Mouse (Mus musculus) MEL-GATA-1-ER (cell line): Measurements from ENCODE around the gene Rpgrip1l.

Experiments used
- DNase-seq: peaks from one replicate; pipeline ENCODE4 v3.0.0-alpha.2; 2012; ENCODE audit warnings: low read depth; ENCODE audit errors: extremely low read depth

The Rpgrip1l gene

GRCm38 (mm10) chr8:91329461-91329850, 16.4 kb upstream of the Rpgrip1l start:
- no peak for DNase-seq

- DNase-seq: no peak
These were observed 16.0 kb upstream of the Rpgrip1l start for GRCm38 (mm10) chr8:91329056-91329455.

GRCm38 (mm10) chr8:91327471-91328205, 14.6 kb upstream of the Rpgrip1l start:
- DNase-seq: no peak

- DNase-seq: no peak
These were observed 13.9 kb upstream of the Rpgrip1l start for GRCm38 (mm10) chr8:91326946-91327345.

GRCm38 (mm10) chr8:91326018-91326417, 13.0 kb upstream of the Rpgrip1l start:
- no peak for DNase-seq

GRCm38 (mm10) chr8:91324916-91325315, 11.9 kb upstream of the Rpgrip1l start:
- no peak for DNase-seq

- no peak for DNase-seq
These were observed 11.2 kb upstream of the Rpgrip1l start for GRCm38 (mm10) chr8:91324271-91324670.

GRCm38 (mm10) chr8:91323511-91323910, 10.4 kb upstream of the Rpgrip1l start:
- no peak for DNase-seq

- DNase-seq: no peak
These were observed 6.1 kb upstream of the Rpgrip1l start for GRCm38 (mm10) chr8:91318938-91319729.

GRCm38 (mm10) chr8:91317567-91318227, 4.6 kb upstream of the Rpgrip1l start:
- peak; percentile 16 for DNase-seq

GRCm38 (mm10) chr8:91312342-91312741, 720 bp downstream of the Rpgrip1l start:
- peak; percentile 62 for DNase-seq

- no peak for DNase-seq
These were observed 8.3 kb downstream of the Rpgrip1l start for GRCm38 (mm10) chr8:91304481-91305386.

- no peak for DNase-seq
These were observed 14.4 kb downstream of the Rpgrip1l start for GRCm38 (mm10) chr8:91298672-91299071.

- DNase-seq: no peak
These were observed 17.3 kb downstream of the Rpgrip1l start for GRCm38 (mm10) chr8:91295786-91296185.

GRCm38 (mm10) chr8:91290576-91290975, 22.5 kb downstream of the Rpgrip1l start:
- no peak for DNase-seq

GRCm38 (mm10) chr8:91286237-91286636, 26.8 kb downstream of the Rpgrip1l start:
- no peak for DNase-seq

- DNase-seq: no peak
These were observed 29.2 kb downstream of the Rpgrip1l start for GRCm38 (mm10) chr8:91283815-91284214.

- DNase-seq: no peak
These were observed 30.4 kb downstream of the Rpgrip1l start for GRCm38 (mm10) chr8:91282655-91283054.

GRCm38 (mm10) chr8:91281545-91281944, 31.5 kb downstream of the Rpgrip1l start:
- DNase-seq: no peak

- DNase-seq: no peak
These were observed 32.4 kb downstream of the Rpgrip1l start for GRCm38 (mm10) chr8:91280467-91281212.
